Mouse (Mus musculus) left cerebral cortex, postnatal 36 days (tissue): ENCODE data around the gene Ankrd2. TPM values are rescaled to one million over a fixed set of nuclear protein-coding genes. Genes with fewer than 3 reads are reported as not detected.
"Not testable (repeated sequence)": the region's sequence is repeated elsewhere in the genome, so short reads cannot be mapped to it uniquely, and the experiment has no call there.

Experiments
- DNase-seq, 2 experiments: peaks; one replicate each; pipeline ENCODE4 v3.0.0; 2021 to 2022; ENCODE audit warnings: low spot score in 2 of 2, mixed read lengths in 1 of 2
- intact Hi-C: fragments of 180-260 bp; cut with DNase I; formaldehyde crosslinking; loops from one replicate; pipeline ENCODE4 v1.15.1; 2025
- total RNA-seq, 2 experiments: library from RNA; stranded (reverse); gene quantifications; 2 replicates each; pipeline ENCODE4 v1.2.3; 2021

Ankrd2 gene
- total RNA-seq, 2 experiments from 2014 or later: not detected

DNA sequence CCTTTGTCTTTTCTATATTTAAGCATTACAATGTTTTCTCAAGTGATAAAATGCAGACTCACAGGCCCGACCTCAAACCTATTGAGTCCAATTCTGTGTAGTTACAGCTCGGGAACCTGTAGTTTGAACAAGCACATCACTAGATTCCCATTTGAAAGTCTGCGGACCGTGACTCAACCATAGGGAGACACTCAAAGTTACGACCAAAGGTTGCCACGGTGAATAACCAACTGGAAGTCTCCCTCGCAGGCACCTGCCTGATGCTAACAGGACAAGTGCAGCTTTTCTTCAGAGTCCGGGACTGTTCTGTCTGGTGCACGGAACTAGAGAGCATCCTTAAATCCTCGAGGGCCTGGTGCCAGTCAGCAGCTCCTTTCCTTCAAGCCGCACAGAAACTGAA is 44.7 kb downstream of the Ankrd2 start:
- DNase-seq: no peak
- intact Hi-C loops: no loop called here

DNA sequence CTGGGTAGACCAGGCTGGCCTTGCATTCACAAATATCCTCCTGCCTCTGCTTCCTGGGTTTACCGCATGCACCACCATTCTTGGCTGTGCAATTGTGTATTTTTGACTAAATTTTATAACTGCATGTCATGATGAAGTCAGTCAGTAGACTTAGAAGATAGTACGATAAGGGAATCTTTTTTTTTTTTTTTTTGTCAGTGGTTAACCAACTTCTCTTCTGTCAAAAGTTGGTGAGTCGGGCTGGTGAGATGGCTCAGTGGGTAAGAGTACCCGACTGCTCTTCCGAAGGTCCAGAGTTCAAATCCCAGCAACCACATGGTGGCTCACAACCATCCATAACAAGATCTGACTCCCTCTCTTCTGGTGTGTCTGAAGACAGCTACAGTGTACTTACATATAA is 45.8 kb downstream of the Ankrd2 start:
- DNase-seq, intact Hi-C loops: not testable (repeated sequence)

DNA sequence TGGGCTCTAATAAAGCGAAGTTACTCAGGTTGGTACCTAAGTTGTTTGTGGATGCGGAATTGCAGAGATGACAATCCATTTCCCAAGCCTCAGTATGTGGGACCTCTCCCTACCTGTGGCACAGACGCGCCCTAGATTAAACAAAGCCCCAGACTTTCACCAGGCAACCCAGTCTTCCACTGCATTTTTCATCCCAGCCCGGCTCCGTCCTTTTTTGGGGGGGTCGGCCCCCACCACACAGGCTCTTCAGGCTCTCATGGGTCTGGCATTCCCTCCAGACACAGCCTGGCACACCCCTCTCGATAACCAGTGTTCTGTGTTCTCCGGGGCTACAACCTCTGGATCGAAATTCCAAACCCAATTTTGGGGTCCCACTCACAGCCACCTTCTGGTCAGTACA is 49.9 kb downstream of the Ankrd2 start:
- intact Hi-C loops: loop anchor here (5.0 kb wide), 1 partner anchor 82 kb away; no protein-coding TSS in a partner anchor
- DNase-seq: no peak

GRCm38 (mm10) chr19:42086166-42086565 is 50.4 kb downstream of the Ankrd2 start, which contains the start of gene Morn4:
Gene Morn4 (minus strand): TSS chr19:42086357.
- DNase-seq: peak; percentile 92 to 94
- intact Hi-C loops: loop anchor here (5.0 kb wide), 1 partner anchor 81 kb away; no protein-coding TSS in a partner anchor

GRCm38 (mm10) chr19:42089103-42089747 is 53.4 kb downstream of the Ankrd2 start:
- peak; percentile 42 to 47 for DNase-seq
- intact Hi-C loops: loop anchor here (5.0 kb wide), 1 partner anchor 78 kb away; no protein-coding TSS in a partner anchor

- peak; percentile 99 for DNase-seq
- intact Hi-C loops: loop anchor here (5.0 kb wide), 1 partner anchor 77 kb away; no protein-coding TSS in a partner anchor
These were observed 54.2 kb downstream of the Ankrd2 start, which contains the start of gene Pi4k2a for GRCm38 (mm10) chr19:42089748-42090595. Gene Pi4k2a (plus strand): TSS chr19:42090470.

- intact Hi-C loops: no loop called here
- no peak for DNase-seq
These were observed 54.9 kb downstream of the Ankrd2 start for GRCm38 (mm10) chr19:42090637-42091141.

Other genes starting within 250 kb of the Ankrd2 start
- gene Arhgap19, start 234.0 kb upstream of the Ankrd2 start, total RNA-seq: 1 to 10 TPM; 2.7 to 3.4 TPM
- gene Frat1, start 206.0 kb upstream of the Ankrd2 start, total RNA-seq: 10 to 100 TPM; 15.5 to 17.6 TPM
- gene Frat2, start 187.9 kb upstream of the Ankrd2 start, total RNA-seq: 10 to 100 TPM in 1 of 2 experiments, 1 to 10 TPM in 1; 7.6 to 10.2 TPM
- 10 to 100 TPM; 32.2 to 34.1 TPM for gene Rrp12, start 139.8 kb upstream of the Ankrd2 start, total RNA-seq
- gene Pgam1, start 124.1 kb upstream of the Ankrd2 start, total RNA-seq: 100 to 1,000 TPM; 530 to 626 TPM
- 10 to 100 TPM; 21.0 to 27.3 TPM for gene Exosc1, start 102.6 kb upstream of the Ankrd2 start, total RNA-seq
- gene Zdhhc16, start 102.5 kb upstream of the Ankrd2 start, total RNA-seq: 10 to 100 TPM; 45.4 to 48.5 TPM
- 10 to 100 TPM; 25.2 to 36.7 TPM for gene Mms19, start 54.8 kb upstream of the Ankrd2 start, total RNA-seq
- 10 to 100 TPM; 12.2 to 15.1 TPM for gene Ubtd1, start 54.2 kb upstream of the Ankrd2 start, total RNA-seq
- 1 to 10 TPM; 3.4 to 4.2 TPM for gene Hoga1, start 9.6 kb downstream of the Ankrd2 start, total RNA-seq
- under 1 TPM; 0.62 to 0.86 TPM for gene 4933411K16Rik, start 16.2 kb downstream of the Ankrd2 start, total RNA-seq
- gene Morn4, start 50.4 kb downstream of the Ankrd2 start, total RNA-seq: 10 to 100 TPM; 67.8 to 75.3 TPM
- 10 to 100 TPM; 63.6 to 72.2 TPM for gene Pi4k2a, start 54.5 kb downstream of the Ankrd2 start, total RNA-seq
- gene Avpi1, start 93.1 kb downstream of the Ankrd2 start, total RNA-seq: 10 to 100 TPM; 29.3 to 40.2 TPM
- 1 to 10 TPM; 9.5 to 9.8 TPM for gene Marveld1, start 111.4 kb downstream of the Ankrd2 start, total RNA-seq
- 10 to 100 TPM; 78.8 to 94.5 TPM for gene Zfyve27, start 128.0 kb downstream of the Ankrd2 start, total RNA-seq
- gene Sfrp5, start 166.3 kb downstream of the Ankrd2 start, total RNA-seq: under 1 TPM; 0.27 to 0.76 TPM
- 100 to 1,000 TPM; 122 to 150 TPM for gene Golga7b, start 211.6 kb downstream of the Ankrd2 start, total RNA-seq